Mouse (Mus musculus): ENCODE measurements around the gene Lce1c.

DNA sequence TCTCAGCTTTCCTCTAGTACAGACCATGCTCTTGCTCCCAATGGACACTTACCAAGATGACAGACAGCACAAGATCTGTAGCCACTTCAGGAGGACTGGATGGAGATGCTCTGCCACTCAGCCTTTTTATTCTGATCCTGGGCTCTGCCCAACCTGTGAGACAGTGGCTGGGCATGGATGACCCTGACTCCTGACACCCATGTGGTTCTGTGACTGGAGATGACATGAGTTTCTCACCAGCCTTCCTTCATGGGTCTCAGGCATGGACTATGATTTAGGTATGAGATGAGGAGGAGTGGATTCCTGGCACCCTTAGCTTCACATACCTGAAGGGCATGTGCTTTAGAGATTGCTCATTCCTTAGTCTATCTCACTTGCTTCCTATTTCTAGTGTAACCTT is 22.2 kb upstream of the Lce1c start, which contains the start of gene Lce1b:
- TF ChIP-seq HCFC1 (IDR thresholded peaks at IDR 0.05; ENCODE audit: borderline replicate concordance, insufficient read depth, low read length) (no peak), MAFK (IDR thresholded peaks at IDR 0.05; ENCODE audit: insufficient read depth, low read depth, low read length) (no peak), ZNF384 (IDR thresholded peaks at IDR 0.05; ENCODE audit: low read depth, low read length) (no peak)
